Mouse (Mus musculus): ENCODE measurements around the gene Aak1.

The Aak1 gene

GRCm38 (mm10) chr6:86848915-86849644 is at the start of gene Aak1:
Gene Aak1, plus strand, starts transcription at chr6:86849517.
- DNase-seq (ENCODE audit: low spot score) = peak; percentile 93

GRCm38 (mm10) chr6:86800467-86800866 is 48.9 kb upstream of the Aak1 start:
- no peak for DNase-seq (ENCODE audit: low spot score)

GRCm38 (mm10) chr6:86801431-86801830 is 47.9 kb upstream of the Aak1 start:
- DNase-seq (ENCODE audit: low spot score) = no peak

- no peak for DNase-seq (ENCODE audit: low spot score)
Observed at GRCm38 (mm10) chr6:86804646-86805045, 44.7 kb upstream of the Aak1 start.

- DNase-seq (ENCODE audit: low spot score) = peak; percentile 73
Observed at GRCm38 (mm10) chr6:86806455-86807086, 42.7 kb upstream of the Aak1 start.

- DNase-seq (ENCODE audit: low spot score) = no peak
Observed at GRCm38 (mm10) chr6:86812919-86813318, 36.4 kb upstream of the Aak1 start.

- DNase-seq (ENCODE audit: low spot score) = peak; percentile 55
Observed at GRCm38 (mm10) chr6:86813341-86813740, 36.0 kb upstream of the Aak1 start.

- no peak for DNase-seq (ENCODE audit: low spot score)
Observed at GRCm38 (mm10) chr6:86814926-86815325, 34.4 kb upstream of the Aak1 start.

GRCm38 (mm10) chr6:86815436-86815835 is 33.9 kb upstream of the Aak1 start:
- peak; percentile 56 for DNase-seq (ENCODE audit: low spot score)

- DNase-seq (ENCODE audit: low spot score) = peak; percentile 84
Observed at GRCm38 (mm10) chr6:86816586-86816985, 32.7 kb upstream of the Aak1 start.

GRCm38 (mm10) chr6:86818914-86819313 is 30.4 kb upstream of the Aak1 start:
- no peak for DNase-seq (ENCODE audit: low spot score)

GRCm38 (mm10) chr6:86819926-86820325 is 29.4 kb upstream of the Aak1 start:
- DNase-seq (ENCODE audit: low spot score) = no peak

- peak; percentile 47 for DNase-seq (ENCODE audit: low spot score)
Observed at GRCm38 (mm10) chr6:86820690-86821089, 28.6 kb upstream of the Aak1 start.

GRCm38 (mm10) chr6:86822285-86823050 is 26.8 kb upstream of the Aak1 start:
- peak; percentile 48 for DNase-seq (ENCODE audit: low spot score)

- no peak for DNase-seq (ENCODE audit: low spot score)
Observed at GRCm38 (mm10) chr6:86823051-86823431, 26.3 kb upstream of the Aak1 start.

- DNase-seq (ENCODE audit: low spot score) = no peak
Observed at GRCm38 (mm10) chr6:86823824-86824223, 25.5 kb upstream of the Aak1 start.

GRCm38 (mm10) chr6:86824401-86824800 is 24.9 kb upstream of the Aak1 start:
- no peak for DNase-seq (ENCODE audit: low spot score)

- no peak for DNase-seq (ENCODE audit: low spot score)
Observed at GRCm38 (mm10) chr6:86827432-86827831, 21.9 kb upstream of the Aak1 start.

- no peak for DNase-seq (ENCODE audit: low spot score)
Observed at GRCm38 (mm10) chr6:86829768-86830167, 19.5 kb upstream of the Aak1 start.

GRCm38 (mm10) chr6:86830738-86831500 is 18.4 kb upstream of the Aak1 start:
- no peak for DNase-seq (ENCODE audit: low spot score)

GRCm38 (mm10) chr6:86832802-86833502 is 16.4 kb upstream of the Aak1 start:
- DNase-seq (ENCODE audit: low spot score) = no peak

- DNase-seq (ENCODE audit: low spot score) = no peak
Observed at GRCm38 (mm10) chr6:86839089-86839488, 10.2 kb upstream of the Aak1 start.

Measured in embryo, embryonic 10.5 days (tissue).